Mouse (Mus musculus) myocyte (in vitro differentiated cells): ENCODE measurements around the gene Olfml1. TPM values are rescaled to one million over a fixed set of nuclear protein-coding genes. Genes with fewer than 3 reads are reported as not detected.

Experiments
- H3K27me3 ChIP-seq: one replicate; pipeline ENCODE4 v1.6.1; 2011; ENCODE audit not compliant: control insufficient read depth, insufficient read depth, insufficient read length
- H3K36me3 ChIP-seq: one replicate; pipeline ENCODE4 v1.6.1; 2011; ENCODE audit not compliant: control insufficient read depth, insufficient read depth
- H3K4me2 ChIP-seq: one replicate; pipeline ENCODE4 v1.6.1; 2011; ENCODE audit warnings: low read depth, control low read depth
- H3K4me3 ChIP-seq: one replicate; pipeline ENCODE4 v1.5.1; 2011; ENCODE audit warnings: mild to moderate bottlenecking, control low read depth, moderate library complexity
- H3K79me2 ChIP-seq: one replicate; pipeline ENCODE4 v1.6.1; 2011; ENCODE audit not compliant: control insufficient read depth, insufficient read depth
- H3ac ChIP-seq: one replicate; pipeline ENCODE4 v1.6.1; 2011; ENCODE audit not compliant: control insufficient read depth, insufficient read length
- CEBPB ChIP-seq: IDR thresholded peaks from 2 replicates; pipeline ENCODE4 v1.6.1; 2011; ENCODE audit warnings: mild to moderate bottlenecking, moderate library complexity; ENCODE audit not compliant: poor library complexity, insufficient read depth, severe bottlenecking
- E2F4 ChIP-seq: IDR thresholded peaks from one replicate; pipeline ENCODE4 v1.6.1; 2011; ENCODE audit warnings: mild to moderate bottlenecking, control low read depth, moderate library complexity; ENCODE audit not compliant: insufficient read depth
- MAX ChIP-seq: IDR thresholded peaks from one replicate; pipeline ENCODE4 v1.6.1; 2011; ENCODE audit warnings: low read depth, mild to moderate bottlenecking, control low read depth
- MYOD1 ChIP-seq, 3 experiments: IDR thresholded peaks; one replicate each; pipeline ENCODE4 v1.6.1; 2011; ENCODE audit warnings: control low read depth in 2 of 3, low read depth in 2 of 3, mild to moderate bottlenecking in 2 of 3, moderate library complexity in 1 of 3; ENCODE audit not compliant: insufficient read length in 2 of 3, control insufficient read depth in 1 of 3
- MYOG ChIP-seq, 3 experiments: IDR thresholded peaks; one replicate each; pipeline ENCODE4 v1.6.1; 2011; ENCODE audit warnings: control low read depth in 2 of 3, low read depth in 2 of 3, mild to moderate bottlenecking in 2 of 3; ENCODE audit not compliant: insufficient read length in 2 of 3, control insufficient read depth in 1 of 3, insufficient read depth in 1 of 3
- POLR2A ChIP-seq: IDR thresholded peaks from one replicate; pipeline ENCODE4 v1.6.1; 2011; ENCODE audit warnings: low read depth, mild to moderate bottlenecking, control low read depth, moderate library complexity; ENCODE audit not compliant: insufficient read length
- POLR2AphosphoS2 ChIP-seq: IDR thresholded peaks from one replicate; pipeline ENCODE4 v1.6.1; 2011; ENCODE audit warnings: low read depth, control low read depth; ENCODE audit not compliant: insufficient read length
- REST ChIP-seq: IDR thresholded peaks from one replicate; pipeline ENCODE4 v1.6.1; 2011; ENCODE audit warnings: mild to moderate bottlenecking, control low read depth, moderate library complexity; ENCODE audit not compliant: insufficient read depth, insufficient read length
- SRF ChIP-seq: IDR thresholded peaks from one replicate; pipeline ENCODE4 v1.6.1; 2011; ENCODE audit warnings: low read depth; ENCODE audit not compliant: control insufficient read depth, insufficient read length
- TCF12 ChIP-seq: IDR thresholded peaks from one replicate; pipeline ENCODE4 v1.6.1; 2011; ENCODE audit warnings: mild to moderate bottlenecking, control low read depth; ENCODE audit not compliant: poor library complexity, insufficient read depth, severe bottlenecking
- TCF3 ChIP-seq: IDR thresholded peaks from one replicate; pipeline ENCODE4 v1.6.1; 2011; ENCODE audit warnings: low read depth, control low read depth; ENCODE audit not compliant: insufficient read length
- USF1 ChIP-seq: IDR thresholded peaks from one replicate; pipeline ENCODE4 v1.6.1; 2011; ENCODE audit warnings: low read depth, mild to moderate bottlenecking, control low read depth, moderate library complexity
- polyA plus RNA-seq: library from polyadenylated mRNA; unstranded; fragments of >200 nt; fragmentation: generic; extraction: Trizol; gene quantifications from one replicate; pipeline ENCODE4 v1.2.1, GENCODE M21; 2012; ENCODE audit warnings: missing spikeins

Gene Olfml1
- polyA plus RNA-seq, 1 experiment: not detected

DNA sequence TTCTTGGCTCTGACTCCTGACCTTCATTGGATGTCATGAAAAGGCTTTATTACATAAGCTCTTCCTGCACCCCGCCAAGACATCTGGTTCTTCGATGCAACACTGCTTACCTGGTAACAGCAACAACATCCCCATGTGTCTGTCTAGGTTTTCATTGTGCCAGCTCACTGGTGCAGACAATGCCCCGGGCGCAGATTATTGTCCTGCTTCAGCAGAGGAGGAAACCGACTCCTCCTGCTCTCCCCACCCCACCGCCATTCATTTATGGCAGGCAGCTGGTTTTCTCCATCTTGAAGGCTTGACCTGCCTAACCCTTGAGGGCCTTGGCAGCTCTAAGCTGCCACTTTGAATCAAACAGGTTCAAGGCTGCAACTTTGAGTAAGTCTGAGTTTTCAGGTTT lies 35.7 kb downstream of the Olfml1 start:
- no peak overlapping the region for H3K4me2 ChIP-seq
- H3K4me3 ChIP-seq: no peak overlapping the region
- no peaks in the 10 kb centered on the region for H3K27me3 ChIP-seq
- no peak overlapping the region for H3ac ChIP-seq
- no peaks in the 10 kb centered on the region for H3K36me3 ChIP-seq
- H3K79me2 ChIP-seq: no peaks in the 10 kb centered on the region
- no peak for TF ChIP-seq USF1
- no peak for TF ChIP-seq REST
- no peak for TF ChIP-seq POLR2AphosphoS2
- TF ChIP-seq MAX: no peak
- TF ChIP-seq CEBPB: no peak
- TF ChIP-seq MYOG (IDR thresholded peaks at IDR 0.05; ENCODE audit: control insufficient read depth in 1 of 3, insufficient read depth in 1 of 3, insufficient read length in 2 of 3, low read depth in 2 of 3): no peak
- no peak for TF ChIP-seq POLR2A
- no peak for TF ChIP-seq SRF
- TF ChIP-seq TCF12: no peak
- no peak for TF ChIP-seq MYOD1 (IDR thresholded peaks at IDR 0.05; ENCODE audit: control insufficient read depth in 1 of 3, insufficient read length in 2 of 3, low read depth in 2 of 3)
- TF ChIP-seq TCF3: no peak

GRCm38 (mm10) chr7:107607766-107608165 lies 40.5 kb downstream of the Olfml1 start:
- no peak overlapping the region for H3K4me2 ChIP-seq

DNA sequence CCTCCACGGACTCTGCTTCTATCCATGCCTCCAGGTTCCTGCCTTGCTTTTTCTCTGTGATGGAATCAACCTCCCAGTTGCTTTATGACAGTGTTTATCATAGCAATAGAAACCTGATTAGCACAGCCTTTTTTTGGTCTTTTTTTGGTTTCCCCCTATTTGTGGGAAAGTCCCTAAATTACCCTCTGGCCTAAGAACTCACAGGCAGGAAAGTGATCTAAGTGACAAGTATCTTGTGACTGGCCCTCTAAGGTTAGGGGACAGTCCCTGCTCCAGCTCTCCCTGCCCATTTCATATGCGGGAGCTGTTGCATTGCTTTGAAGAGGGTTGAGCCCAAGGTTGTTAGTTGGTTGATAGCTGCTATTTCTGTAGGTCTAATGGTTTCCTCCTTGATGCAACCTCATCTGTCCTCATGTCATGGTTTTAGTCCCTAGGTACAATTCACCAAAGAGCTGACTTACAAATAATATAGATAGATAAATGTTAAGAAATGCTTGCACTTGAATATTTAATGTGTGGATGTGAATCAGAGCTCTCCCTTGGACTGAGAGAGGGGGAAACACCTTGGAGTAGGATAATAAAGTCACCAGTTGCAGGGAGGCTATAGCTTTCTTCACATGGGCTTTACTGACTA lies 42.5 kb downstream of the Olfml1 start:
- no peak overlapping the region for H3K4me2 ChIP-seq
- no peaks in the 10 kb centered on the region for H3K36me3 ChIP-seq
- H3ac ChIP-seq: no peak overlapping the region
- no peak for TF ChIP-seq POLR2A
- TF ChIP-seq E2F4: no peak
- TF ChIP-seq MYOD1 (IDR thresholded peaks at IDR 0.05; ENCODE audit: control insufficient read depth in 1 of 3, insufficient read length in 2 of 3, low read depth in 2 of 3): no peak
- no peak for TF ChIP-seq MYOG (IDR thresholded peaks at IDR 0.05; ENCODE audit: control insufficient read depth in 1 of 3, insufficient read depth in 1 of 3, insufficient read length in 2 of 3, low read depth in 2 of 3)
- TF ChIP-seq TCF3: no peak
- no peak for TF ChIP-seq POLR2AphosphoS2
- no peak for TF ChIP-seq CEBPB
- no peak for TF ChIP-seq REST
- no peak for TF ChIP-seq USF1
- TF ChIP-seq TCF12: no peak
- TF ChIP-seq MAX: no peak
- no peak for TF ChIP-seq SRF
- no peak overlapping the region for H3K4me3 ChIP-seq
- no peaks in the 10 kb centered on the region for H3K27me3 ChIP-seq
- no peaks in the 10 kb centered on the region for H3K79me2 ChIP-seq

More at GRCm38 (mm10) chr7:107607766-107608165, 40.5 kb downstream of the Olfml1 start:
- TF ChIP-seq MYOG (IDR thresholded peaks at IDR 0.05; ENCODE audit: control insufficient read depth in 1 of 3, insufficient read depth in 1 of 3, insufficient read length in 2 of 3, low read depth in 2 of 3) (no peak), SRF (no peak), TCF3 (no peak), USF1 (no peak), MAX (no peak), CEBPB (no peak)
- Histone ChIP-seq H3ac (no peak overlapping the region), H3K4me3 (no peak overlapping the region), H3K36me3 (no peaks in the 10 kb centered on the region), H3K27me3 (no peaks in the 10 kb centered on the region), H3K79me2 (no peaks in the 10 kb centered on the region)

DNA sequence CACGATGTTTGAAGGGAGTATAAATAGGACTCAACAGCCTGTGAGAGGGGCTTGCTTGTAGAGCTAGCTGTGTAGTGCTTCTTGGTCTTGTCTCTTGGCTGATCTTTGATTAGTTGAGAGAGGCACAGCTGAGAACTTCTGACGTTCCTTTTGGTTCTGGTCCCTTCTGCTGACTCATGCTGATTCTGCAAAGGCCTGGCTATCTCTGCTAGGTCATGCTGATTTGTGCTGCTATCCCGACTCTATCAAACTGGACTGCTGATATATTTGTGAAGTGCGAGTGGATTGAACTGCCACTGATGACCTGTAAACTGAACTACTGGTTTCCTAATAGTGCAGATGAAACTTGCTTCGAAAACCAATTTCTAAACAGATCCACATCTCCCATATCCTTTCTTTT lies 43.6 kb downstream of the Olfml1 start:
- Histone ChIP-seq H3ac (no peak overlapping the region), H3K4me3 (no peak overlapping the region), H3K27me3 (no peaks in the 10 kb centered on the region), H3K36me3 (no peaks in the 10 kb centered on the region), H3K4me2 (no peak overlapping the region), H3K79me2 (no peaks in the 10 kb centered on the region)
- TF ChIP-seq TCF12 (no peak), POLR2AphosphoS2 (no peak), E2F4 (no peak), REST (no peak), MYOG (IDR thresholded peaks at IDR 0.05; ENCODE audit: control insufficient read depth in 1 of 3, insufficient read depth in 1 of 3, insufficient read length in 2 of 3, low read depth in 2 of 3) (no peak), MYOD1 (IDR thresholded peaks at IDR 0.05; ENCODE audit: control insufficient read depth in 1 of 3, insufficient read length in 2 of 3, low read depth in 2 of 3) (no peak), TCF3 (no peak), MAX (no peak), SRF (no peak), CEBPB (no peak), POLR2A (no peak)
